Mouse (Mus musculus): ENCODE measurements at regions not wholly inside any gene's neighbourhood (a gene's known extent, or its start where the extent isn't known, plus 50 kb on each side); places are given as distances from the start of the nearest gene placed in this dataset.
A peak's percentile ranks its signal among the peaks of the same experiment; 100 is the strongest.
"Not testable (repeated sequence)": the region's sequence is repeated elsewhere in the genome, so short reads cannot be mapped to it uniquely, and the experiment has no call there.

DNA sequence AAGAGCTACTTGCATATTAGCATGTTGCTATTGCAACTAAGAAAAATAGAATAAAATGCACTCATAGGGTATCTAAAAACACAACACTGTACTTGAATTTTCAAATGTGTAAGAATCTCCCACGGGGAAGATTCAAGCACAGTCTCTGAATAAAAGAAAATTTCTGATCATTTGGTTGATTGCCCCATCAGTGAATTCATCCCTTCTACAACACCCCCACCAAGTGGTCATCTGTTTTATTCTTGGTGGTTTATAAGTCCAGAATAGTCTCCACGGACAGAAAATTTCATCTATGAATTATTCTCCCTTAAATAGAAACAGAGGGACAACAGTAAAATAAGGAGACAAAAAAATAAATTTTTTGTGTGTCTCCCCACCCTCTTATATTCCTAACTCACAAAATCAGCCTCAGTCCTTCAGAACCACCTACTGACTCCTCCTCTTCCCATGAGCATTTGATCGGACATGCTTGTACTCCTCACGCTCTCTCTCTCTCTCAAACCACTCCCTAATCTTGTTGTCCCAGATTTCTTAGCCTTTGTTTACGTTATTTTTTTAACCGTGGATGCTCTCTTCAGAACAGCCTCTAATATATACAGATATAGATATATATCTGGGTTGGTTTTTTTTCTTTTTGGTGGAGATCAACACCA is 181.0 kb downstream of the Trmt11 start:
- no peak overlapping the region for H3K9ac ChIP-seq (ENCODE audit: low read depth, low read length)
- no peaks in the 10 kb centered on the region for H3K27me3 ChIP-seq (replicated peaks; ENCODE audit: control insufficient read depth, insufficient read depth, low read length)
- H3K4me1 ChIP-seq (replicated peaks; ENCODE audit: control insufficient read depth, insufficient read depth, low read length): no peaks in the 10 kb centered on the region
- WGBS: 33% methylated on average over 6 of the region's 6 CpGs
- H3K4me2 ChIP-seq (replicated peaks; ENCODE audit: low read depth): no peak overlapping the region
- H3K4me3 ChIP-seq (ENCODE audit: low read depth, low read length): no peak overlapping the region
- ATAC-seq: no peak
- no peaks in the 10 kb centered on the region for H3K9me3 ChIP-seq (ENCODE audit: control insufficient read depth)
- peak; percentile 58 for TF ChIP-seq CTCF (IDR thresholded peaks at IDR 0.05; ENCODE audit: low read depth)
- no peak overlapping the region for H3K27ac ChIP-seq (ENCODE audit: low read depth, low read length)
- no peaks in the 10 kb centered on the region for H3K36me3 ChIP-seq (ENCODE audit: control insufficient read depth, insufficient read depth)

DNA sequence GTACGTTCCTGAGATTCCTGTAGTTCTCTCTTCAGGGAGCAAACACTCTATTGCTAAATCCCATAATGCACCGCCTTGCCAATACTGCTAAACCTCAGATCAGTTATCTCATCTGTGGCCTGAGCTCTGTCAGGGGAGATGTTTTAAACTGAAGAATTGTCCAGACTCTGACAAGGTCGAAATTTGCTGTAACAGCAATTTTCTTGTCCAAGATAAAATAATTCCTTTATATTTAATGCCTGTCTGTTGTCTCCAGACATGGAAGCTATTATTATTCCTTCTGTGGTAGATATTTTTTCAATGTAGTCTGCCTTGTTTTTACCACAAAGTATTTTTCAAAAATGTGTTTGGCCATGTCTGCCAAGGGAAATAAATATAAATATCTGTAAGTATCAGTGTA is 184.2 kb downstream of the Trmt11 start:
- Histone ChIP-seq H3K9me3 (ENCODE audit: control insufficient read depth) (no peaks in the 10 kb centered on the region), H3K4me1 (replicated peaks; ENCODE audit: control insufficient read depth, insufficient read depth, low read length) (no peaks in the 10 kb centered on the region), H3K27me3 (replicated peaks; ENCODE audit: control insufficient read depth, insufficient read depth, low read length) (no peaks in the 10 kb centered on the region), H3K4me3 (ENCODE audit: low read depth, low read length) (no peak overlapping the region), H3K27ac (ENCODE audit: low read depth, low read length) (no peak overlapping the region), H3K4me2 (replicated peaks; ENCODE audit: low read depth) (no peak overlapping the region), H3K9ac (ENCODE audit: low read depth, low read length) (no peak overlapping the region), H3K36me3 (ENCODE audit: control insufficient read depth, insufficient read depth) (no peaks in the 10 kb centered on the region)
- no peak for TF ChIP-seq CTCF (IDR thresholded peaks at IDR 0.05; ENCODE audit: low read depth)
- ATAC-seq: no peak
- WGBS: 71% methylated on average over 3 of the region's 3 CpGs

DNA sequence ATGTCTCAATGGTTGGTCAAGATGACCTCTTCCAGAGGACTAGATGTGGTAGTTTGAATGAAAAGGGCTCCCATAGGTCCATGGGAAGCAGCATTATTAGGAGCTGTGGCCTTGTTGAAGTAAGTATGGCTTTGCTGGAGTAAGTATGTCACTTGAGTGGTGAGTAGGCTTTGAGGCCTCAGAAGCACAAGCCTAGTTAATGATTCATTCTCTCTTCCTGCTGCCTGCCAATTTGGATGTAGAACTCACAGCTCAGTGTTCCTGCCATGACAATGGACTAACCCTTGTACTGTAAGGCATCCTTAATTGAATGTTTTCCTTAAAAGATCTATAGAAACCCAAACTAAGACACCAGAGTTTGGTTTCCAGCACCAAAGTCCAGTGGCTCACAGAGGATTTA is 188.8 kb downstream of the Trmt11 start:
- Histone ChIP-seq H3K9me3 (ENCODE audit: control insufficient read depth) (no peaks in the 10 kb centered on the region), H3K9ac (ENCODE audit: low read depth, low read length) (no peak overlapping the region), H3K36me3 (ENCODE audit: control insufficient read depth, insufficient read depth) (no peaks in the 10 kb centered on the region), H3K4me1 (replicated peaks; ENCODE audit: control insufficient read depth, insufficient read depth, low read length) (no peaks in the 10 kb centered on the region), H3K4me2 (replicated peaks; ENCODE audit: low read depth) (no peak overlapping the region), H3K4me3 (ENCODE audit: low read depth, low read length) (no peak overlapping the region), H3K27ac (ENCODE audit: low read depth, low read length) (no peak overlapping the region), H3K27me3 (replicated peaks; ENCODE audit: control insufficient read depth, insufficient read depth, low read length) (no peaks in the 10 kb centered on the region)
- no peak for TF ChIP-seq CTCF (IDR thresholded peaks at IDR 0.05; ENCODE audit: low read depth)
- ATAC-seq: no peak

DNA sequence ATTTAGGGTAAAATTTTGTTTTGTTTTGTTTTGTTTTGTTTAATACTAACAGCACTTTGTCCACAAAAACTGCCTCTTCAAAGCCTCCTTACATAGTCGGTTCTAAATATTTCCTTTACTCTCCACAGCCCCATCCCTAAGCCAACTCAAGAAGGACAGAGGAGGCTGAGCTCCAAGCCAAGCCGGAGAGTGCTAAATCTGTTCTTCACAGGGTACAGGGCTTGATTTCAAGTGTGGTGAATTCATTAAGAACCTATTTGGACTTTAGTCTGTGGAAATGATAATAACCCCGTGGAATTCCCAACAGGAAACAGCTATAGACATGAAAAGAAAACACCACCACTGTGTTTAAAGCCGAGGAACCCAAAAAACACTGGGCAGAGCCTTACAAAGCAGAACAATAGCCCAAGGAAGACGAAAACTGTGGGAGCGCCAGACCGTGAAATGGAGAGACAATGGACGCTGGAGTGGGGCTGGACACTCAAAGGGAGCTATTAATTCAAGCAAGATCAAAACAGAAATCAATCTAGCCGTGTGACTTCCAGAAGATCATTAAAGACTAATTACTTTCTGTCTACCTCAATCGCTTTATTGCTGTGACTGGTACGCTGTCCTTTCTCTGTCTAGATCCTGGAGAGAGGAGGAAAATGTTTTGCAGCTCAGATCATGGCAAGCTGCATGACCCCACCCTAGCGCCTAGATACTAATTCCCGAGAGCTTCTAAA is 194.7 kb downstream of the Trmt11 start:
- Histone ChIP-seq H3K27me3 (replicated peaks; ENCODE audit: control insufficient read depth, insufficient read depth, low read length) (no peaks in the 10 kb centered on the region), H3K4me2 (replicated peaks; ENCODE audit: low read depth) (no peak overlapping the region), H3K27ac (ENCODE audit: low read depth, low read length) (no peak overlapping the region), H3K9ac (ENCODE audit: low read depth, low read length) (no peak overlapping the region), H3K4me3 (ENCODE audit: low read depth, low read length) (no peak overlapping the region), H3K9me3 (ENCODE audit: control insufficient read depth) (no peaks in the 10 kb centered on the region), H3K4me1 (replicated peaks; ENCODE audit: control insufficient read depth, insufficient read depth, low read length) (no peaks in the 10 kb centered on the region), H3K36me3 (ENCODE audit: control insufficient read depth, insufficient read depth) (no peaks in the 10 kb centered on the region)
- ATAC-seq: no peak
- WGBS: 64% methylated on average over 13 of the region's 13 CpGs
- TF ChIP-seq CTCF (IDR thresholded peaks at IDR 0.05; ENCODE audit: low read depth): no peak

DNA sequence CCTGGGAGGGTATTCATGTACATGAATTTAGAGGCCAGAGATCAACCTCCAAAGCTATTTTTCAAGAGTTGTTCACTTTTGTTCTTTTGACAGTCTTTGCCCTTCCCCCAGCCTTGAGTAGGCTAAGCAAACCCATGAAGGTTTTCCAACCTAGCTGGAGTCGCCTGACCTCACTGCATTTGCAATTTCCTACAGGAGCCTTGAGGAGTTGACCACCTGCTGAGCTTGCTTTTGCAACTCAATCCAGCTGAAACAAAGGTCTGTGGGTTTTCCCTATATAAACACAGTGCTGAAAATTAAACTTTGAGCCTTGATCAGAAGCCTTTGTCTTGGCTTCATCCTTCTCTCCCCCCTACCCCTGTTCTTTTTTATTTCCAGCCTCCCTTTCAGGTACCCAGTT is 170.2 kb upstream of the Cenpw start:
- H3K4me1 ChIP-seq (replicated peaks; ENCODE audit: control insufficient read depth, insufficient read depth, low read length): no peaks in the 10 kb centered on the region
- no peaks in the 10 kb centered on the region for H3K9me3 ChIP-seq (ENCODE audit: control insufficient read depth)
- no peak overlapping the region for H3K9ac ChIP-seq (ENCODE audit: low read depth, low read length)
- no peaks in the 10 kb centered on the region for H3K27me3 ChIP-seq (replicated peaks; ENCODE audit: control insufficient read depth, insufficient read depth, low read length)
- H3K4me3 ChIP-seq (ENCODE audit: low read depth, low read length): no peak overlapping the region
- WGBS: 53% methylated on average over 1 of the region's 1 CpGs
- H3K4me2 ChIP-seq (replicated peaks; ENCODE audit: low read depth): no peak overlapping the region
- no peak for TF ChIP-seq CTCF (IDR thresholded peaks at IDR 0.05; ENCODE audit: low read depth)
- no peak overlapping the region for H3K27ac ChIP-seq (ENCODE audit: low read depth, low read length)
- H3K36me3 ChIP-seq (ENCODE audit: control insufficient read depth, insufficient read depth): no peaks in the 10 kb centered on the region
- no peak for ATAC-seq

DNA sequence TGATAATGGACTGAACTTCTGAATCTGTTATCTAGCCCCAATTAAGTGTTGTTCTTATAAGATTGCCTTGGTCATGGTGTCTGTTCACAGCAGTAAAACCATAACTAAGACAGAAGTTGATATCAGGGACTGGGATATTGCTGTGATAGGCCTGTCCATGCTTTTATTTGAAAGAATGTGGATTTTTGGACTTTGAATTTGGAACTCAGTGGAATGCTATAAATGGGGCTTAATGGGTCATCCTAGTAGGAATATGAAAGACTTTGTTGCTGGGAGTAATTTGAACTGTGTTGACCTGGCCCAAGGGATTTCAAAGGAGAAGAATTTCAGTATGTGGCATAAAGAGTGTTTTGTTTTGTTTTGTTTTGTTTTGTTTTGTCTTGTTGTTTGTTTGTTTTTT is 160.5 kb upstream of the Cenpw start:
- H3K9me3 ChIP-seq (ENCODE audit: control insufficient read depth); H3K4me2 ChIP-seq (replicated peaks; ENCODE audit: low read depth); H3K4me1 ChIP-seq (replicated peaks; ENCODE audit: control insufficient read depth, insufficient read depth, low read length); ATAC-seq; H3K9ac ChIP-seq (ENCODE audit: low read depth, low read length); H3K36me3 ChIP-seq (ENCODE audit: control insufficient read depth, insufficient read depth); H3K4me3 ChIP-seq (ENCODE audit: low read depth, low read length); H3K27ac ChIP-seq (ENCODE audit: low read depth, low read length); H3K27me3 ChIP-seq (replicated peaks; ENCODE audit: control insufficient read depth, insufficient read depth, low read length): not testable (repeated sequence)

All from intestine, postnatal 0 days (tissue).